Mouse (Mus musculus) embryonic facial prominence, embryonic 14.5 days (tissue): ENCODE results near the gene Ephx4. TPM values are rescaled to one million over a fixed set of nuclear protein-coding genes. Genes with fewer than 3 reads are reported as not detected.
A peak's percentile ranks its signal among the peaks of the same experiment; 100 is the strongest.
"Not testable (repeated sequence)": the region's sequence is repeated elsewhere in the genome, so short reads cannot be mapped to it uniquely, and the experiment has no call there.

Experiments used
- ATAC-seq: fragments of 200-750 bp; cut with Nextera tagmentation; 2 replicates; pipeline ENCODE4 v1.8.0; 2017; ENCODE audit warnings: low read depth, moderate number of reproducible peaks, moderate TSS enrichment
- DNase-seq: peaks from one replicate; pipeline ENCODE4 v3.0.0-alpha.2; 2015; ENCODE audit warnings: low spot score
- H3K27ac ChIP-seq: fragments of 300-500 bp; sonication (generic); replicated peaks from 2 replicates; pipeline ENCODE4 v1.5.1; 2014; ENCODE audit warnings: low read depth, mild to moderate bottlenecking, low read length, moderate library complexity
- H3K27me3 ChIP-seq: fragments of 300-500 bp; sonication (generic); replicated peaks from 2 replicates; pipeline ENCODE4 v1.6.1; 2014; ENCODE audit warnings: low read length; ENCODE audit not compliant: control insufficient read depth, insufficient read depth
- H3K36me3 ChIP-seq: fragments of 300-500 bp; sonication (generic); 2 replicates; pipeline ENCODE4 v1.6.1; 2014; ENCODE audit warnings: low read length, mixed read lengths; ENCODE audit not compliant: control insufficient read depth, insufficient read depth
- H3K4me1 ChIP-seq: fragments of 300-500 bp; sonication (generic); 2 replicates; pipeline ENCODE4 v1.6.1; 2014; ENCODE audit warnings: antibody characterized with exemption, low read length; ENCODE audit not compliant: control insufficient read depth, insufficient read depth
- H3K4me2 ChIP-seq: fragments of 300-500 bp; sonication (generic); 2 replicates; pipeline ENCODE4 v1.6.1; 2014; ENCODE audit warnings: low read depth, mild to moderate bottlenecking, low read length, moderate library complexity, mixed read lengths
- H3K4me3 ChIP-seq: fragments of 300-500 bp; sonication (generic); 2 replicates; pipeline ENCODE4 v1.5.1; 2014; ENCODE audit warnings: low read depth, mild to moderate bottlenecking, low read length
- H3K9ac ChIP-seq: fragments of 300-500 bp; sonication (generic); 2 replicates; pipeline ENCODE4 v1.6.1; 2014; ENCODE audit warnings: low read depth, mild to moderate bottlenecking, low read length, moderate library complexity, mixed read lengths
- H3K9me3 ChIP-seq: fragments of 300-500 bp; sonication (generic); 2 replicates; pipeline ENCODE4 v1.6.1; 2016; ENCODE audit warnings: low read length; ENCODE audit not compliant: control insufficient read depth
- WGBS: fragments of 180-500 bp; shearing (Covaris S2); extraction: QIAGEN DNeasy Blood & Tissue Kit; methylation state at CpG from one replicate; pipeline ENCODE4 v1.1.7; 2014; 5-methylcytosine and 5-hydroxymethylcytosine counted together
- polyA plus RNA-seq: library from polyadenylated mRNA; unstranded; fragments of >200 nt; fragmentation: Nextera tagmentation; extraction: Ambion mirVana; gene quantifications from 2 replicates; pipeline ENCODE4 v1.2.1, GENCODE M21; 2014

Ephx4 gene
- polyA plus RNA-seq, 1 experiment from 2014 or later: 3.2 TPM

DNA sequence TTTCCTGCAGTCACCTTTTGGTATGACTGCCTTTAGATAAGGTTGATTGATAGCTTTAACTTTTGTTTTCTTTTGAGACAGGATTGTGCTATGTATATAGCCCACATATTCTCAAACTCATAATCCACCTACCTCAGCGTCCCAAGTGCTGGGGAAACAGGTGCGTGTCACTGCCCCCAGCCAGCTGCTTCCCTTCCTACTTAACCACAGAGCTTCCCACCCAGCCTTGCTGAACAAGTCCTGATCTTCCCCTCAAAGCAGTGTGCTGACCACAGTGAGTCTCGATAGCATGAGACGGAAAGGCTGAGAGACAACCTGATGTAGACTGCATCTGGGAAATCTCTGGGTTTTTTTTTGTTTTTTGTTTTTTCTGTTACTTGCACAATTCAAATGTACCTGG lies 29.3 kb upstream of the Ephx4 start:
- Histone ChIP-seq H3K27me3 (no peaks in the 10 kb centered on the region), H3K4me2 (no peak overlapping the region), H3K27ac (no peak overlapping the region), H3K9me3 (no peaks in the 10 kb centered on the region), H3K36me3 (peaks cover 41% of the 10 kb centered on the region), H3K4me3 (no peak overlapping the region), H3K9ac (no peak overlapping the region), H3K4me1 (no peaks in the 10 kb centered on the region)
- ATAC-seq (no peak), DNase-seq (no peak)
- WGBS: 88% methylated on average over 4 of the region's 4 CpGs

DNA sequence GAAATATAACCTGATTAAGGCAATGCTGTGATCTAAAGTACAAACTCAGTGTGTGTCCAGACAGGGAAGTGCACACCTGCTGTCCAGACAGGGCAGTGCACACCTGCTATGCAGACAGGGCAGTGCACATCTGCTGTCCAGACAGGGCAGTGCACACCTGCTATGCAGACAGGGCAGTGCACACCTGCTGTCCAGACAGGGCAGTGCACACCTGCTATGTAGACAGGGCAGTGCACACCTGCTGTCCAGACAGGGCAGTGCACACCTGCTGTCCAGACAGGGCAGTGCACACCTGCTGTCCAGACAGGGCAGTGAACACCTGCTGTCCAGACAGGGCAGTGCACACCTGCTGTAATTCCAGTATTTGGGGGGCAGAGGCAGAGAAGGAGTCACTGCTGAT lies 16.1 kb upstream of the Ephx4 start:
- DNase-seq, H3K4me2 ChIP-seq, H3K9ac ChIP-seq, H3K4me3 ChIP-seq, H3K27ac ChIP-seq, ATAC-seq, H3K4me1 ChIP-seq, H3K9me3 ChIP-seq, H3K27me3 ChIP-seq: not testable (repeated sequence)
- H3K36me3 ChIP-seq: peaks cover 22% of the 10 kb centered on the region

- Histone ChIP-seq H3K4me2 (no peak overlapping the region), H3K4me1 (no peaks in the 10 kb centered on the region), H3K9ac (no peak overlapping the region), H3K27me3 (no peaks in the 10 kb centered on the region), H3K27ac (no peak overlapping the region), H3K4me3 (no peak overlapping the region), H3K9me3 (peaks cover 3% of the 10 kb centered on the region; the same call in 1 of the 2 replicates), H3K36me3 (peaks cover 15% of the 10 kb centered on the region)
- DNase-seq: no peak
- ATAC-seq: no peak
- WGBS: 90% methylated on average over 1 of the region's 1 CpGs
Observed at GRCm38 (mm10) chr5:107387788-107388187, 14.7 kb upstream of the Ephx4 start.

- no peak for DNase-seq
- H3K27me3 ChIP-seq: no peaks in the 10 kb centered on the region
- no peak overlapping the region for H3K27ac ChIP-seq
- WGBS: 82% methylated on average over 2 of the region's 2 CpGs
- H3K36me3 ChIP-seq: 0 out of 2 replicates have a peak, but pooled peaks cover 4% of the 10 kb centered on the region
- no peaks in the 10 kb centered on the region for H3K9me3 ChIP-seq
- no peaks in the 10 kb centered on the region for H3K4me1 ChIP-seq
- no peak overlapping the region for H3K9ac ChIP-seq
- no peak overlapping the region for H3K4me2 ChIP-seq
- no peak overlapping the region for H3K4me3 ChIP-seq
- ATAC-seq: no peak
Observed at GRCm38 (mm10) chr5:107389373-107389772, 13.2 kb upstream of the Ephx4 start.

DNA sequence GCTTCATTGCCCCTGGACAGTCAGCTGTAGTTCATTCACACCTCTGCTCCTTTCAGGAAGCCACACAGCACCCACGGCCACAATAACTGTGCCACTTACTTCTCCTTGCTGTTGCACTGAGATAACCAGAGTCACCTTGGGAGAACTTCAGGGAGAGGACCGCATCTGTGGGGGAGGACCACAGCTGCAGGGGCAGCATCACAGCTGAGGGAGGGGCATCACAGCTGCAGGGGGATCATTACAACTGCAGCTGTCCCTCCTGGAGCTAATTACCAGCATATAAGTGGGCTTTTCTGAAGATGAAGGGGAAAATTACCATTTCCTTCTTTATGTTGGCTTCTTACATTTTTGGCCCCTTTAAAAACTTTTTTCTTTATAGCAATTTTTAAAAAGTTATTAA lies 8.1 kb upstream of the Ephx4 start:
- 0 out of 2 replicates have a peak, but pooled peaks cover 6% of the 10 kb centered on the region for H3K36me3 ChIP-seq
- H3K9me3 ChIP-seq: no peaks in the 10 kb centered on the region

GRCm38 (mm10) chr5:107403011-107403946 lies 743 bp downstream of the Ephx4 start:
- no peaks in the 10 kb centered on the region for H3K9me3 ChIP-seq
- H3K4me2 ChIP-seq: peak overlapping the region; percentile 98
- ATAC-seq (peak; percentile 84), DNase-seq (no peak)
- H3K27me3 ChIP-seq: peaks cover 29% of the 10 kb centered on the region
- WGBS: 1% methylated on average over 14 of the region's 80 CpGs
- no peaks in the 10 kb centered on the region for H3K36me3 ChIP-seq
- no peak overlapping the region for H3K27ac ChIP-seq
- H3K9ac ChIP-seq: peak overlapping the region; percentile 73
- H3K4me3 ChIP-seq: peak overlapping the region; percentile 62
- no peaks in the 10 kb centered on the region for H3K4me1 ChIP-seq

More for the DNA sequence above, 8.1 kb upstream of the Ephx4 start:
- Histone ChIP-seq H3K4me1 (no peaks in the 10 kb centered on the region), H3K4me3 (no peak overlapping the region), H3K4me2 (no peak overlapping the region), H3K9ac (no peak overlapping the region), H3K27ac (no peak overlapping the region), H3K27me3 (no peaks in the 10 kb centered on the region)
- 51% methylated on average over 2 of the region's 2 CpGs for WGBS
- no peak for DNase-seq
- ATAC-seq: no peak

GRCm38 (mm10) chr5:107403947-107404684 lies 1.6 kb downstream of the Ephx4 start:
- H3K4me2 ChIP-seq: peak overlapping the region; percentile 98
- DNase-seq (no peak), ATAC-seq (no peak)
- H3K9me3 ChIP-seq: no peaks in the 10 kb centered on the region
- H3K4me3 ChIP-seq: peak overlapping the region; percentile 62
- 34% methylated on average over 12 of the region's 12 CpGs for whole genome bisulfite sequencing
- no peaks in the 10 kb centered on the region for H3K4me1 ChIP-seq
- peak overlapping the region; percentile 73 for H3K9ac ChIP-seq
- H3K36me3 ChIP-seq: no peaks in the 10 kb centered on the region
- no peak overlapping the region for H3K27ac ChIP-seq
- peaks cover 29% of the 10 kb centered on the region for H3K27me3 ChIP-seq

DNA sequence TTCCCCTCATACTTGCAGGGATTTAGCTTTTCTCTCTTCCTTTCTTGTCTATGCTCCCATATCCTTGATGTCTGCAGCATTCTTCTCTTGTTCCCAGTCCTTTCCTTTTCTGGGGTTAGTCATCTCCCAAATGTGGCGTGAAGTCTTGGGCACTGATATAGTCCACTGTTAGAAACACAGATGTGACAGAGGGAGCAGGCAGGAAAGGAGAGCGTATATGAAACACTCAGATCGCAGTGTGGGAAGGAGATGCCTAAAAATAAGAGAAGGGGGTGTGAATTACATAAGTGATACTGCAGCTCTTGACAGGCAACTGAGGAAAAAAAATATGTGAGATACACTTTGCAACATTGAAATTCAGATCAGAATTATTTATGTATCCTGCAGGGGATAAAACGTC lies 2.8 kb downstream of the Ephx4 start:
- Histone ChIP-seq H3K4me3 (no peak overlapping the region), H3K4me2 (no peak overlapping the region), H3K9ac (no peak overlapping the region), H3K27me3 (peaks cover 29% of the 10 kb centered on the region), H3K4me1 (no peaks in the 10 kb centered on the region), H3K36me3 (no peaks in the 10 kb centered on the region), H3K9me3 (no peaks in the 10 kb centered on the region), H3K27ac (no peak overlapping the region)
- 80% methylated on average over 4 of the region's 4 CpGs for WGBS
- ATAC-seq: no peak
- no peak for DNase-seq
